Mouse (Mus musculus): Measurements from ENCODE around the gene Ints1.

The Ints1 gene

GRCm38 (mm10) chr5:139799801-139800590 is 24.5 kb upstream of the Ints1 start:
- DNase-seq, result peak in 1 of 2 experiments; percentile 24

- DNase-seq, result no peak
Observed at GRCm38 (mm10) chr5:139799041-139799440, 23.6 kb upstream of the Ints1 start.

GRCm38 (mm10) chr5:139798168-139798900 is 22.9 kb upstream of the Ints1 start:
- DNase-seq, result peak in 1 of 2 experiments; percentile 20

- DNase-seq, result peak; percentile 90 to 95
Observed at GRCm38 (mm10) chr5:139797473-139798167, 22.1 kb upstream of the Ints1 start.

GRCm38 (mm10) chr5:139796900-139797299 is 21.4 kb upstream of the Ints1 start:
- DNase-seq, result peak; percentile 90 to 94

GRCm38 (mm10) chr5:139796001-139796620 is 20.6 kb upstream of the Ints1 start:
- peak in 1 of 2 experiments; percentile 23 for DNase-seq

GRCm38 (mm10) chr5:139794938-139795337 is 19.5 kb upstream of the Ints1 start:
- DNase-seq, result peak; percentile 36 to 42

- DNase-seq, result no peak
Observed at GRCm38 (mm10) chr5:139794137-139794536, 18.7 kb upstream of the Ints1 start.

- DNase-seq, result peak; percentile 41 to 42
Observed at GRCm38 (mm10) chr5:139793338-139794089, 18.0 kb upstream of the Ints1 start.

GRCm38 (mm10) chr5:139792966-139793337 is 17.5 kb upstream of the Ints1 start:
- DNase-seq, result no peak

- no peak for DNase-seq
Observed at GRCm38 (mm10) chr5:139792159-139792775, 16.8 kb upstream of the Ints1 start.

GRCm38 (mm10) chr5:139791227-139792158 is 16.0 kb upstream of the Ints1 start, which contains the start of gene Mafk:
Gene Mafk, plus strand, starts transcription at chr5:139791513.
- DNase-seq, result peak; percentile 98 to 99

GRCm38 (mm10) chr5:139789466-139789865 is 14.0 kb upstream of the Ints1 start:
- no peak for DNase-seq

- DNase-seq, result peak in 1 of 2 experiments; percentile 22
Observed at GRCm38 (mm10) chr5:139781406-139781805, 5.9 kb upstream of the Ints1 start.

GRCm38 (mm10) chr5:139776966-139777365 is 1.5 kb upstream of the Ints1 start:
- peak in 1 of 2 experiments; percentile 24 for DNase-seq

GRCm38 (mm10) chr5:139768216-139768615 is 7.3 kb downstream of the Ints1 start:
- no peak for DNase-seq

- no peak for DNase-seq
Observed at GRCm38 (mm10) chr5:139764296-139764695, 11.2 kb downstream of the Ints1 start.

GRCm38 (mm10) chr5:139758096-139758495 is 17.4 kb downstream of the Ints1 start:
- no peak for DNase-seq

- DNase-seq, result no peak
Observed at GRCm38 (mm10) chr5:139756586-139756985, 18.9 kb downstream of the Ints1 start.

- no peak for DNase-seq
Observed at GRCm38 (mm10) chr5:139756135-139756534, 19.3 kb downstream of the Ints1 start.
